ENCODE assay signal across 17 mouse cellular contexts in genomic region chr1:158949041-158949440, GRCm38 (mm10). TPM values are rescaled to one million over a fixed set of nuclear protein-coding genes. Genes with fewer than 3 reads are reported as not detected.
"Had no signal": no experiment of that assay in that cellular context is flagged by ENCODE, and none has a peak within 500 bp of the region (broad histone marks: within the 10 kb centered on the region; RNA-seq: fewer than 3 reads in every experiment).

No protein-coding gene starts in this region.

- H3K27me3 ChIP-seq: neural tube, embryonic 13.5 days; neural tube, embryonic 15.5 days; stomach, embryonic 15.5 days had no signal

- H3K9me3 ChIP-seq: neural tube, embryonic 13.5 days; neural tube, embryonic 15.5 days; stomach, embryonic 15.5 days had no signal

- H3K27ac ChIP-seq: neural tube, embryonic 13.5 days; neural tube, embryonic 15.5 days; stomach, embryonic 15.5 days; stomach, postnatal 0 days had no signal

- H3K36me3 ChIP-seq: neural tube, embryonic 13.5 days; neural tube, embryonic 15.5 days; stomach, embryonic 15.5 days had no signal

- H3K4me3 ChIP-seq: neural tube, embryonic 13.5 days; neural tube, embryonic 15.5 days; stomach, embryonic 15.5 days had no signal

- H3K9ac ChIP-seq: neural tube, embryonic 13.5 days; neural tube, embryonic 15.5 days; stomach, embryonic 15.5 days had no signal

- H3K4me1 ChIP-seq: neural tube, embryonic 13.5 days; neural tube, embryonic 15.5 days; stomach, embryonic 15.5 days had no signal

- H3K4me2 ChIP-seq: neural tube, embryonic 13.5 days; neural tube, embryonic 15.5 days; stomach, embryonic 15.5 days had no signal

- DNase-seq: retina, postnatal 1 day; right cerebral cortex, adult 18-20 months; right cerebral cortex, postnatal 14 days; right cerebral cortex, postnatal 25 days; right cerebral cortex, postnatal 4 days; spleen, adult 18-20 months; thymus, adult 18-20 months; thymus, adult 2 months; thymus, postnatal 14 days; thymus, postnatal 25 days; thymus, postnatal 36 days; thymus, postnatal 4 days had no signal

RNA-seq across cellular contexts. Expression of gene Pappa2, which starts 31.2 kb away (rescaled TPM):
- total RNA-seq: neutrophil, adult 5-6 weeks had no signal
